Mouse (Mus musculus) bone marrow, adult 2 months (tissue): Measurements from ENCODE around the gene Aldh3a1.

Experiments
- CTCF ChIP-seq: fragments of 200-500 bp; IDR thresholded peaks from 2 replicates; pipeline ENCODE4 v1.5.1; 2011; ENCODE audit warnings: low read length, control low read depth; ENCODE audit not compliant: control insufficient read depth, insufficient read depth
- POLR2A ChIP-seq: fragments of 200-500 bp; IDR thresholded peaks from 2 replicates; pipeline ENCODE4 v1.6.1; 2011; ENCODE audit warnings: low read depth, mild to moderate bottlenecking, control low read depth, low read length, borderline replicate concordance; ENCODE audit not compliant: control insufficient read depth

DNA sequence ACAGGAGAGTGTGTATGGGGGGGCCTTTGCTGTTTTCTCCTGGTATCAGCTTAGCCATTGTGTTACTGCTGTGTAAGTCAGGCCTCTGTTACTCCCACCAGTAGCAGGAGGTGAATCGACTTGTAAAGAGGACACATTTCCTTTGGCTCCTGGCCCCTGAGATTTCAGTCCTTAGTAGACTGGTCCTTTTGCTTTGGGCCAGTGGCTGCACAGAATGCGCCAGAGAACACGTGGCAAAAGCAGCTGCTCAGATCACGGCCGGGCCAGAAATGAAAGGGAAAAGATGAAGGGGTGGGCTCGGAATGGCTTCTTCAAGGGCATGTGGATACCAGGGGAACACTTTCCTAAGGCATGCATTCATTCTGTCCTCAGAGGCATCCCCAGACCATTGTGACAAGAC lies 5.2 kb upstream of the Aldh3a1 start:
- no peak for TF ChIP-seq POLR2A
- no peak for TF ChIP-seq CTCF
